Mouse (Mus musculus) liver, embryonic 14.5 days (tissue): ENCODE measurements around the gene Smc3. TPM values are rescaled to one million over a fixed set of nuclear protein-coding genes. Genes with fewer than 3 reads are reported as not detected.

Source experiments
- ATAC-seq: fragments of 200-750 bp; cut with Nextera tagmentation; 2 replicates; pipeline ENCODE4 v1.8.0; 2017; ENCODE audit warnings: moderate number of reproducible peaks, mild to moderate bottlenecking, moderate library complexity; ENCODE audit not compliant: insufficient read depth
- DNase-seq, 3 experiments: peaks; one replicate each; pipeline ENCODE4 v3.0.0-alpha.2; 2012 to 2013; ENCODE audit warnings: low read depth in 3 of 3, low spot score in 3 of 3
- H3K27ac ChIP-seq: fragments of 300-500 bp; sonication (generic); 2 replicates; pipeline ENCODE4 v1.5.1; 2014; ENCODE audit warnings: moderate library complexity, mild to moderate bottlenecking, control low read depth, inconsistent platforms
- H3K27me3 ChIP-seq: fragments of 300-500 bp; sonication (generic); 2 replicates; pipeline ENCODE4 v1.6.1; 2014; ENCODE audit warnings: mild to moderate bottlenecking, low read length, moderate library complexity; ENCODE audit not compliant: control insufficient read depth, insufficient read depth
- H3K36me3 ChIP-seq: fragments of 300-500 bp; sonication (generic); replicated peaks from 2 replicates; pipeline ENCODE4 v1.6.1; 2014; ENCODE audit warnings: low read depth; ENCODE audit not compliant: control insufficient read depth, insufficient read depth
- H3K4me1 ChIP-seq, 2 experiments: fragments of 200-500 bp in 1 of 2; fragments of 300-500 bp in 1 of 2; sonication (generic) in 1 of 2; replicated peaks; 2 replicates each; pipeline ENCODE4 v1.6.1; 2012 to 2014; ENCODE audit warnings: antibody characterized with exemption in 1 of 2, inconsistent platforms in 1 of 2, low read length in 1 of 2; ENCODE audit not compliant: control insufficient read depth in 2 of 2, insufficient read depth in 2 of 2
- H3K4me2 ChIP-seq: fragments of 300-500 bp; sonication (generic); 2 replicates; pipeline ENCODE4 v1.6.1; 2014; ENCODE audit warnings: low read depth, mild to moderate bottlenecking, control low read depth, moderate library complexity
- H3K4me3 ChIP-seq, 2 experiments: fragments of 200-500 bp in 1 of 2; fragments of 300-500 bp in 1 of 2; sonication (generic) in 1 of 2; 2 replicates each; pipeline ENCODE4 v1.5.1; 2012 to 2014; ENCODE audit warnings: low read depth in 2 of 2, low read length in 2 of 2, mild to moderate bottlenecking in 2 of 2, control low read depth in 1 of 2, inconsistent platforms in 1 of 2, moderate library complexity in 1 of 2; ENCODE audit not compliant: insufficient read depth in 1 of 2
- H3K9ac ChIP-seq: fragments of 300-500 bp; sonication (generic); replicated peaks from 2 replicates; pipeline ENCODE4 v1.6.1; 2014; ENCODE audit warnings: mild to moderate bottlenecking, control low read depth, moderate library complexity
- H3K9me3 ChIP-seq: fragments of 300-500 bp; sonication (generic); 2 replicates; pipeline ENCODE4 v1.6.1; 2016; ENCODE audit warnings: low read length, mixed read lengths; ENCODE audit not compliant: control insufficient read depth
- CTCF ChIP-seq: IDR thresholded peaks from 2 replicates; pipeline ENCODE4 v1.5.1; 2016; ENCODE audit warnings: antibody characterized with exemption, low read depth, control low read depth
- EP300 ChIP-seq: IDR thresholded peaks from 2 replicates; pipeline ENCODE4 v1.6.1; 2016; ENCODE audit warnings: antibody characterized with exemption, low read depth
- WGBS: fragments of 180-500 bp; shearing (Covaris S2); extraction: QIAGEN DNeasy Blood & Tissue Kit; methylation state at CpG from one replicate; pipeline ENCODE4 v1.1.7; 2014; ENCODE audit not compliant: insufficient replicate concordance; 5-methylcytosine and 5-hydroxymethylcytosine counted together
- polyA plus RNA-seq, 2 experiments: library from polyadenylated mRNA; depleted of rRNA in 1 of 2; stranded (reverse) in 1 of 2; unstranded in 1 of 2; fragments of >200 nt; fragmentation: Nextera tagmentation in 1 of 2; extraction: Ambion mirVana in 1 of 2; gene quantifications; 2 replicates each; pipeline versions ENCODE4 v1.2.1 to v1.2.3; 2012 to 2014

Smc3 gene
- 12.5 and 25.2 TPM in 2 replicates for polyA plus RNA-seq (2012; rRNA removed)
- polyA plus RNA-seq (2014; fragmentation: Nextera tagmentation; extraction: Ambion mirVana) = 30.3 and 38.0 TPM in 2 replicates

GRCm38 (mm10) chr19:53599757-53600539, at the start of gene Smc3:
Smc3 (plus strand) TSS chr19:53600398.
- ATAC-seq (peak; percentile 88), DNase-seq (peak; percentile 95 to 97 (median 96))
- peaks cover 14% of the 10 kb centered on the region for H3K36me3 ChIP-seq
- peak within 1 kb of the TSS; percentile 97 for H3K9ac ChIP-seq
- under 1% methylated on average over 70 of the region's 70 CpGs for WGBS
- peaks cover 12 to 13% of the 10 kb centered on the region in 2 experiments for H3K4me1 ChIP-seq
- H3K4me3 ChIP-seq = peak within 1 kb of the TSS; percentile 92 to 99
- no peaks in the 10 kb centered on the region for H3K9me3 ChIP-seq
- peak within 1 kb of the TSS; percentile 79 for H3K27ac ChIP-seq
- peak; percentile 54; the same call in 1 of the 2 replicates for TF ChIP-seq EP300
- TF ChIP-seq CTCF = peak; percentile 91
- H3K4me2 ChIP-seq = peak within 1 kb of the TSS; percentile 81
- no peaks in the 10 kb centered on the region for H3K27me3 ChIP-seq

- Histone ChIP-seq H3K9ac (no peak overlapping the region), H3K9me3 (no peaks in the 10 kb centered on the region), H3K36me3 (no peaks in the 10 kb centered on the region), H3K4me2 (no peak overlapping the region), H3K4me1 (peaks cover 0 to 26% of the 10 kb centered on the region in 2 experiments; a peak in 2 of 4 replicates), H3K4me3 (no peak overlapping the region), H3K27me3 (no peaks in the 10 kb centered on the region), H3K27ac (no peak overlapping the region)
- TF ChIP-seq EP300 (no peak), CTCF (no peak)
- no peak for ATAC-seq
- DNase-seq = no peak
- 69% methylated on average over 12 of the region's 12 CpGs for WGBS
These were observed 49.2 kb upstream of the Smc3 start for GRCm38 (mm10) chr19:53550972-53551371.

GRCm38 (mm10) chr19:53552216-53552786, 47.9 kb upstream of the Smc3 start:
- no peak for TF ChIP-seq EP300
- no peak for TF ChIP-seq CTCF
- H3K27me3 ChIP-seq = no peaks in the 10 kb centered on the region
- H3K36me3 ChIP-seq = no peaks in the 10 kb centered on the region
- DNase-seq (no peak), ATAC-seq (no peak)
- H3K4me1 ChIP-seq = peaks cover 0 to 26% of the 10 kb centered on the region in 2 experiments; a peak in 2 of 4 replicates
- no peak overlapping the region for H3K27ac ChIP-seq
- H3K4me3 ChIP-seq = no peak overlapping the region
- no peak overlapping the region for H3K9ac ChIP-seq
- H3K9me3 ChIP-seq = no peaks in the 10 kb centered on the region
- 42% methylated on average over 10 of the region's 10 CpGs for WGBS
- no peak overlapping the region for H3K4me2 ChIP-seq

DNA sequence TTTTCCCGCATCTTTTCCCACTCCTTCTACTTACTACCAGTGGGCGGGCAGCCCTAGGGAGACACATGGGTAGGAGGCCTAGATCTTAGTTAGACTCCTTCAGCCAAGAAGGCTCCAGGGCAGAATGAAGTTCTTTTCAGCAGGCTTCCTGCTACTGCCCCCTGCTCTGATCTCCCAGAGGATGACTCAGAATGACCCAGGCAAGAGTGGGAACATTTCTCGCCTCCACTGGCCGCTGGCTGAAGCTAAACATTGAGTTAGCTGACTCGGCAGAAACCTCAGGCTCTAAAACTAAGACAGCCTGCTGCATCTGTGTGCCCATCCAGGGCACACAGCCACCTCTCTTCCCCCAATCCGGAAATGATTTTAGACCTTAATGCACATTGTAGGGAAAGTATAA, 47.4 kb upstream of the Smc3 start:
- Histone ChIP-seq H3K9me3 (no peaks in the 10 kb centered on the region), H3K27ac (no peak overlapping the region)

GRCm38 (mm10) chr19:53554402-53554801, 45.8 kb upstream of the Smc3 start:
- Histone ChIP-seq H3K4me1 (peaks cover 0 to 24% of the 10 kb centered on the region in 2 experiments; a peak in 2 of 4 replicates), H3K4me2 (no peak overlapping the region), H3K36me3 (no peaks in the 10 kb centered on the region), H3K9me3 (no peaks in the 10 kb centered on the region), H3K9ac (no peak overlapping the region), H3K27ac (no peak overlapping the region), H3K27me3 (no peaks in the 10 kb centered on the region), H3K4me3 (no peak overlapping the region)
- DNase-seq (peak in 1 of 3 experiments; percentile 15), ATAC-seq (peak; percentile 28; the same call in 1 of the 2 replicates)
- TF ChIP-seq CTCF = no peak
- TF ChIP-seq EP300 = no peak
- WGBS = 55% methylated on average over 11 of the region's 11 CpGs

More for the DNA sequence above, 47.4 kb upstream of the Smc3 start:
- WGBS = 46% methylated on average over 6 of the region's 6 CpGs
- DNase-seq = no peak
- H3K9ac ChIP-seq = no peak overlapping the region
- ATAC-seq = no peak
- H3K4me2 ChIP-seq = no peak overlapping the region
- no peaks in the 10 kb centered on the region for H3K36me3 ChIP-seq
- no peak overlapping the region for H3K4me3 ChIP-seq
- no peak for TF ChIP-seq CTCF
- TF ChIP-seq EP300 = no peak
- H3K4me1 ChIP-seq = peaks cover 0 to 24% of the 10 kb centered on the region in 2 experiments; a peak in 2 of 4 replicates
- no peaks in the 10 kb centered on the region for H3K27me3 ChIP-seq
